Mouse (Mus musculus) ES-Bruce4 (cell line): ENCODE measurements around the gene Rpl35. TPM values are rescaled to one million over a fixed set of nuclear protein-coding genes. Genes with fewer than 3 reads are reported as not detected.

Experiments used
- H3K27ac ChIP-seq: 2 replicates; pipeline ENCODE4 v1.5.1; 2012; ENCODE audit warnings: low read length, inconsistent platforms; ENCODE audit not compliant: insufficient read depth
- H3K27me3 ChIP-seq: 2 replicates; pipeline ENCODE4 v1.6.1; 2012; ENCODE audit warnings: mild to moderate bottlenecking, low read length, inconsistent platforms; ENCODE audit not compliant: control insufficient read depth, poor library complexity, insufficient read depth, severe bottlenecking
- H3K36me3 ChIP-seq: 2 replicates; pipeline ENCODE4 v1.6.1; 2012; ENCODE audit warnings: inconsistent platforms, mild to moderate bottlenecking, low read length, moderate library complexity; ENCODE audit not compliant: control insufficient read depth, poor library complexity, insufficient read depth, severe bottlenecking
- H3K4me1 ChIP-seq: one replicate; pipeline ENCODE4 v1.8.1; 2011; ENCODE audit warnings: low read length; ENCODE audit not compliant: control insufficient read depth, insufficient read depth
- H3K4me3 ChIP-seq: 2 replicates; pipeline ENCODE4 v1.5.1; 2011; ENCODE audit warnings: low read depth, mild to moderate bottlenecking, low read length
- H3K9ac ChIP-seq: 2 replicates; pipeline ENCODE4 v1.6.1; 2012; ENCODE audit warnings: low read depth, mild to moderate bottlenecking, inconsistent platforms; ENCODE audit not compliant: poor library complexity, severe bottlenecking
- H3K9me3 ChIP-seq: replicated peaks from 2 replicates; pipeline ENCODE4 v1.6.1; 2012; ENCODE audit warnings: mild to moderate bottlenecking, low read length, inconsistent platforms; ENCODE audit not compliant: control insufficient read depth, poor library complexity, insufficient read depth, severe bottlenecking
- CTCF ChIP-seq: IDR thresholded peaks from one replicate; pipeline ENCODE4 v1.8.1; 2011; ENCODE audit warnings: low read depth, low read length
- EP300 ChIP-seq: IDR thresholded peaks from 2 replicates; pipeline ENCODE4 v1.6.1; 2011; ENCODE audit warnings: low read depth, low read length; ENCODE audit not compliant: insufficient read depth
- POLR2A ChIP-seq: IDR thresholded peaks from one replicate; pipeline ENCODE4 v1.8.1; 2011; ENCODE audit warnings: low read length; ENCODE audit not compliant: insufficient read depth
- polyA plus RNA-seq: library from polyadenylated mRNA; stranded (reverse); fragments of >200 nt; gene quantifications from 2 replicates; pipeline ENCODE4 v1.2.4, GENCODE M21; 2011; ENCODE audit warnings: low read depth; ENCODE audit not compliant: missing spikeins, insufficient read depth, insufficient read length

The Rpl35 gene
- polyA plus RNA-seq, 1 experiment, result 289 TPM

- Histone ChIP-seq H3K9me3 (no peaks in the 10 kb centered on the region), H3K36me3 (no peaks in the 10 kb centered on the region), H3K9ac (no peak overlapping the region), H3K4me3 (no peak overlapping the region), H3K27ac (no peak overlapping the region), H3K27me3 (no peaks in the 10 kb centered on the region), H3K4me1 (peaks cover 4% of the 10 kb centered on the region)
- TF ChIP-seq POLR2A (no peak), CTCF (no peak), EP300 (no peak)
Observed at GRCm38 (mm10) chr2:38969650-38970049, 35.8 kb downstream of the Rpl35 start.

- no peak for TF ChIP-seq POLR2A
- no peak for TF ChIP-seq EP300
- no peak for TF ChIP-seq CTCF
- no peaks in the 10 kb centered on the region for H3K4me1 ChIP-seq
- H3K9me3 ChIP-seq, result no peaks in the 10 kb centered on the region
- H3K36me3 ChIP-seq, result no peaks in the 10 kb centered on the region
- no peaks in the 10 kb centered on the region for H3K27me3 ChIP-seq
- H3K27ac ChIP-seq, result no peak overlapping the region
- H3K4me3 ChIP-seq, result no peak overlapping the region
- no peak overlapping the region for H3K9ac ChIP-seq
Observed at GRCm38 (mm10) chr2:38964198-38964597, 41.2 kb downstream of the Rpl35 start.

- Histone ChIP-seq H3K4me1 (no peaks in the 10 kb centered on the region), H3K36me3 (no peaks in the 10 kb centered on the region), H3K27me3 (no peaks in the 10 kb centered on the region), H3K4me3 (no peak overlapping the region), H3K9me3 (no peaks in the 10 kb centered on the region), H3K9ac (no peak overlapping the region), H3K27ac (no peak overlapping the region)
- TF ChIP-seq EP300, result no peak
- TF ChIP-seq POLR2A, result no peak
- TF ChIP-seq CTCF, result no peak
Observed at GRCm38 (mm10) chr2:38957671-38958223, 47.7 kb downstream of the Rpl35 start.

GRCm38 (mm10) chr2:38956062-38956461, 49.4 kb downstream of the Rpl35 start:
- H3K9me3 ChIP-seq, result no peaks in the 10 kb centered on the region
- H3K4me3 ChIP-seq, result no peak overlapping the region
- H3K36me3 ChIP-seq, result no peaks in the 10 kb centered on the region
- no peak overlapping the region for H3K9ac ChIP-seq
- no peak overlapping the region for H3K27ac ChIP-seq
- H3K27me3 ChIP-seq, result no peaks in the 10 kb centered on the region
- TF ChIP-seq CTCF, result no peak
- TF ChIP-seq EP300, result no peak
- no peak for TF ChIP-seq POLR2A
- H3K4me1 ChIP-seq, result no peaks in the 10 kb centered on the region

GRCm38 (mm10) chr2:38953152-38953883, 52.1 kb downstream of the Rpl35 start:
- Histone ChIP-seq H3K36me3 (no peaks in the 10 kb centered on the region), H3K4me1 (no peaks in the 10 kb centered on the region), H3K27me3 (no peaks in the 10 kb centered on the region), H3K9ac (no peak overlapping the region), H3K9me3 (no peaks in the 10 kb centered on the region), H3K27ac (no peak overlapping the region), H3K4me3 (no peak overlapping the region)
- TF ChIP-seq POLR2A, result no peak
- TF ChIP-seq CTCF, result no peak
- TF ChIP-seq EP300, result no peak

Other genes starting within 250 kb of the Rpl35 start
- 110 and 111 TPM in 2 replicates for gene Nr6a1, start 77.9 kb downstream of the Rpl35 start, polyA plus RNA-seq
- gene Olfml2a, start 73.6 kb downstream of the Rpl35 start, polyA plus RNA-seq, result 1.8 and 2.5 TPM in 2 replicates
- 0.67 and 1.1 TPM in 2 replicates for gene Wdr38, start 8.1 kb downstream of the Rpl35 start, polyA plus RNA-seq
- 49.7 and 55.2 TPM in 2 replicates for gene Arpc5l, start 276 bp downstream of the Rpl35 start, polyA plus RNA-seq
- 16.9 and 21.3 TPM in 2 replicates for gene Golga1, start 59.9 kb upstream of the Rpl35 start, polyA plus RNA-seq
- gene Scai, start 185.1 kb upstream of the Rpl35 start, polyA plus RNA-seq, result 18.7 and 18.8 TPM in 2 replicates
- 78.0 and 81.1 TPM in 2 replicates for gene Ppp6c, start 220.8 kb upstream of the Rpl35 start, polyA plus RNA-seq